ENCODE assay signal across 10 mouse cellular contexts in genomic region chr14:24586133-24586908, GRCm38 (mm10).
DNase-seq lines count a peak whose midpoint lies in the region; ATAC-seq and TF ChIP-seq lines count a peak whose summit lies in the region.
"Had no signal": no experiment of that assay in that cellular context is flagged by ENCODE, and none has a peak within 500 bp of the region (broad histone marks: within the 10 kb centered on the region; RNA-seq: fewer than 3 reads in every experiment).

No protein-coding gene starts in this region.

- H3K27ac ChIP-seq in cerebellum, adult 2 months (ENCODE audit: insufficient read depth, low read length): no peak overlapping the region
- no peak overlapping the region for H3K27ac ChIP-seq in liver, embryonic 14.5 days
- H3K27ac ChIP-seq in liver, embryonic 12.5 days: no peak overlapping the region
- peak overlapping the region; percentile 73 for H3K27ac ChIP-seq in forebrain, embryonic 15.5 days (replicated peaks)
- peak overlapping the region; percentile 92 for H3K27ac ChIP-seq in midbrain, embryonic 16.5 days (ENCODE audit: low read length)
- H3K27ac ChIP-seq: lung, embryonic 15.5 days; neural tube, embryonic 12.5 days had no signal

- DNase-seq in cerebellum, adult 2 months: no peak
- DNase-seq in cerebellum, postnatal 4 days (ENCODE audit: low spot score in 2 of 2): no peak
- DNase-seq in liver, embryonic 14.5 days (ENCODE audit: low read depth in 3 of 3, low spot score in 3 of 3): no peak
- DNase-seq in spleen, adult 18-20 months: no peak
- no peak for DNase-seq in urinary bladder, postnatal 4 days (ENCODE audit: low spot score in 2 of 2)

- H3K4me2 ChIP-seq in liver, embryonic 14.5 days (ENCODE audit: low read depth): no peak overlapping the region
- no peak overlapping the region for H3K4me2 ChIP-seq in liver, embryonic 12.5 days
- H3K4me2 ChIP-seq in forebrain, embryonic 15.5 days (replicated peaks): no peak overlapping the region
- no peak overlapping the region for H3K4me2 ChIP-seq in midbrain, embryonic 16.5 days (ENCODE audit: low read length)
- H3K4me2 ChIP-seq: lung, embryonic 15.5 days; neural tube, embryonic 12.5 days had no signal

- H3K36me3 ChIP-seq in liver, embryonic 14.5 days (replicated peaks; ENCODE audit: control insufficient read depth, insufficient read depth, low read depth): no peaks in the 10 kb centered on the region
- no peaks in the 10 kb centered on the region for H3K36me3 ChIP-seq in liver, embryonic 12.5 days
- no peaks in the 10 kb centered on the region for H3K36me3 ChIP-seq in forebrain, embryonic 15.5 days
- no peaks in the 10 kb centered on the region for H3K36me3 ChIP-seq in midbrain, embryonic 16.5 days (ENCODE audit: control insufficient read depth, insufficient read depth, low read length)
- H3K36me3 ChIP-seq: lung, embryonic 15.5 days; neural tube, embryonic 12.5 days had no signal

- H3K4me1 ChIP-seq in cerebellum, adult 2 months (ENCODE audit: control insufficient read depth, insufficient read depth, low read length): no peaks in the 10 kb centered on the region
- no peaks in the 10 kb centered on the region for H3K4me1 ChIP-seq in liver, embryonic 14.5 days (replicated peaks; ENCODE audit: control insufficient read depth in 2 of 2, insufficient read depth in 2 of 2, low read length in 1 of 2)
- H3K4me1 ChIP-seq in liver, embryonic 12.5 days: no peaks in the 10 kb centered on the region
- peaks cover 9% of the 10 kb centered on the region for H3K4me1 ChIP-seq in forebrain, embryonic 15.5 days
- H3K4me1 ChIP-seq in midbrain, embryonic 16.5 days (ENCODE audit: control insufficient read depth, insufficient read depth, low read length): peaks cover 12% of the 10 kb centered on the region
- H3K4me1 ChIP-seq: lung, embryonic 15.5 days; neural tube, embryonic 12.5 days had no signal

- TF ChIP-seq CTCF in cerebellum, adult 2 months (IDR thresholded peaks at IDR 0.05; ENCODE audit: borderline replicate concordance, insufficient read depth, low read depth, low read length): peak; percentile 20; the same call in 1 of the 2 replicates
- peak; percentile 25; the same call in 1 of the 2 replicates for TF ChIP-seq CTCF in liver, embryonic 14.5 days (IDR thresholded peaks at IDR 0.05; ENCODE audit: low read depth)

- H3K9ac ChIP-seq in liver, embryonic 14.5 days (replicated peaks): no peak overlapping the region
- no peak overlapping the region for H3K9ac ChIP-seq in liver, embryonic 12.5 days
- no peak overlapping the region for H3K9ac ChIP-seq in forebrain, embryonic 15.5 days (replicated peaks)
- no peak overlapping the region for H3K9ac ChIP-seq in midbrain, embryonic 16.5 days (ENCODE audit: low read depth, low read length)
- H3K9ac ChIP-seq: lung, embryonic 15.5 days; neural tube, embryonic 12.5 days had no signal

- no peak overlapping the region for H3K4me3 ChIP-seq in cerebellum, adult 2 months (replicated peaks; ENCODE audit: insufficient read depth, low read depth, low read length)
- no peak overlapping the region for H3K4me3 ChIP-seq in liver, embryonic 14.5 days (ENCODE audit: insufficient read depth in 1 of 2, low read depth in 2 of 2, low read length in 2 of 2)
- no peak overlapping the region for H3K4me3 ChIP-seq in liver, embryonic 12.5 days
- no peak overlapping the region for H3K4me3 ChIP-seq in forebrain, embryonic 15.5 days
- no peak overlapping the region for H3K4me3 ChIP-seq in midbrain, embryonic 16.5 days (ENCODE audit: low read depth, low read length)
- H3K4me3 ChIP-seq: lung, embryonic 15.5 days; neural tube, embryonic 12.5 days had no signal

- no peak for TF ChIP-seq EP300 in liver, embryonic 14.5 days (IDR thresholded peaks at IDR 0.05; ENCODE audit: low read depth)

- WGBS in cerebellum, adult 2 months: 75% methylated on average over 7 of the region's 7 CpGs
- 50% methylated on average over 7 of the region's 7 CpGs for WGBS in liver, embryonic 14.5 days (ENCODE audit: insufficient replicate concordance)
- WGBS in liver, embryonic 12.5 days (ENCODE audit: insufficient replicate concordance): 45% methylated on average over 7 of the region's 7 CpGs
- 70% methylated on average over 7 of the region's 7 CpGs for WGBS in forebrain, embryonic 15.5 days
- WGBS in midbrain, embryonic 16.5 days: 54% methylated on average over 7 of the region's 7 CpGs

- H3K27me3 ChIP-seq in cerebellum, adult 2 months (ENCODE audit: control insufficient read depth, insufficient read depth, low read length): no peaks in the 10 kb centered on the region
- no peaks in the 10 kb centered on the region for H3K27me3 ChIP-seq in liver, embryonic 14.5 days (ENCODE audit: control insufficient read depth, insufficient read depth, low read length)
- no peaks in the 10 kb centered on the region for H3K27me3 ChIP-seq in liver, embryonic 12.5 days (replicated peaks)
- H3K27me3 ChIP-seq in forebrain, embryonic 15.5 days: no peaks in the 10 kb centered on the region
- no peaks in the 10 kb centered on the region for H3K27me3 ChIP-seq in midbrain, embryonic 16.5 days (ENCODE audit: control insufficient read depth, insufficient read depth, low read depth, low read length)
- H3K27me3 ChIP-seq: lung, embryonic 15.5 days; neural tube, embryonic 12.5 days had no signal

- no peak for TF ChIP-seq POLR2A in cerebellum, adult 2 months (IDR thresholded peaks at IDR 0.05; ENCODE audit: borderline replicate concordance, insufficient read depth, low read length)

- no peak for ATAC-seq in liver, embryonic 14.5 days (ENCODE audit: insufficient read depth)
- no peak for ATAC-seq in liver, embryonic 12.5 days
- ATAC-seq in forebrain, embryonic 15.5 days (replicated peaks): no peak
- peak; percentile 16; the same call in 1 of the 2 replicates for ATAC-seq in midbrain, embryonic 16.5 days

- H3K9me3 ChIP-seq in liver, embryonic 14.5 days (ENCODE audit: control insufficient read depth, low read length): no peaks in the 10 kb centered on the region
- no peaks in the 10 kb centered on the region for H3K9me3 ChIP-seq in liver, embryonic 12.5 days (replicated peaks)
- no peaks in the 10 kb centered on the region for H3K9me3 ChIP-seq in forebrain, embryonic 15.5 days
- no peaks in the 10 kb centered on the region for H3K9me3 ChIP-seq in midbrain, embryonic 16.5 days (replicated peaks; ENCODE audit: control insufficient read depth, low read length, poor library complexity, severe bottlenecking)
- H3K9me3 ChIP-seq: lung, embryonic 15.5 days; neural tube, embryonic 12.5 days had no signal

Comparison
In these comparisons a context has a peak if more than half of its experiments do, and no peak if none do; other contexts are left out.
1. H3K27ac ChIP-seq: peak in forebrain, embryonic 15.5 days (single experiment) and midbrain, embryonic 16.5 days (single experiment); none in cerebellum, adult 2 months (single experiment), liver, embryonic 14.5 days (single experiment) and liver, embryonic 12.5 days (single experiment).